Mouse (Mus musculus) liver, postnatal 0 days (tissue): ENCODE measurements around the gene Dact3. TPM values are rescaled to one million over a fixed set of nuclear protein-coding genes. Genes with fewer than 3 reads are reported as not detected.
A peak's percentile ranks its signal among the peaks of the same experiment; 100 is the strongest.

Source experiments
- ATAC-seq: fragments of 200-750 bp; cut with Nextera tagmentation; 2 replicates; pipeline ENCODE4 v1.8.0; 2017; ENCODE audit warnings: mild to moderate bottlenecking, moderate library complexity
- DNase-seq: peaks from one replicate; pipeline ENCODE4 v3.0.0-alpha.2; 2016
- H3K27ac ChIP-seq: fragments of 300-500 bp; sonication (generic); 2 replicates; pipeline ENCODE4 v1.5.1; 2014; ENCODE audit warnings: antibody characterized with exemption, moderate library complexity, mild to moderate bottlenecking, low read depth
- H3K27me3 ChIP-seq: fragments of 300-500 bp; sonication (generic); 2 replicates; pipeline ENCODE4 v1.6.1; 2014; ENCODE audit warnings: low read length, control low read depth, mixed read lengths; ENCODE audit not compliant: insufficient read depth
- H3K36me3 ChIP-seq: fragments of 300-500 bp; sonication (generic); replicated peaks from 2 replicates; pipeline ENCODE4 v1.6.1; 2014; ENCODE audit warnings: mild to moderate bottlenecking, control low read depth, low read length, moderate library complexity, mixed read lengths; ENCODE audit not compliant: insufficient read depth
- H3K4me1 ChIP-seq: fragments of 300-500 bp; sonication (generic); 2 replicates; pipeline ENCODE4 v1.6.1; 2014; ENCODE audit warnings: antibody characterized with exemption, mild to moderate bottlenecking, control low read depth; ENCODE audit not compliant: insufficient read depth
- H3K4me2 ChIP-seq: fragments of 300-500 bp; sonication (generic); 2 replicates; pipeline ENCODE4 v1.6.1; 2014; ENCODE audit warnings: low read depth, mild to moderate bottlenecking, low read length, moderate library complexity, mixed read lengths
- H3K4me3 ChIP-seq: fragments of 300-500 bp; sonication (generic); 2 replicates; pipeline ENCODE4 v1.5.1; 2014; ENCODE audit warnings: low read depth, low read length
- H3K9ac ChIP-seq: fragments of 300-500 bp; sonication (generic); replicated peaks from 2 replicates; pipeline ENCODE4 v1.6.1; 2014; ENCODE audit warnings: mild to moderate bottlenecking, moderate library complexity
- H3K9me3 ChIP-seq: fragments of 300-500 bp; sonication (generic); 2 replicates; pipeline ENCODE4 v1.6.1; 2016; ENCODE audit warnings: mild to moderate bottlenecking, control low read depth, low read length, mixed read lengths
- CTCF ChIP-seq: sonication (generic); IDR thresholded peaks from 2 replicates; pipeline ENCODE4 v1.5.1; 2016; ENCODE audit warnings: antibody characterized with exemption, low read depth
- EP300 ChIP-seq: IDR thresholded peaks from 2 replicates; pipeline ENCODE4 v1.6.1; 2016; ENCODE audit warnings: antibody characterized with exemption, low read depth, mild to moderate bottlenecking
- WGBS: fragments of 180-500 bp; shearing (Covaris S2); extraction: QIAGEN DNeasy Blood & Tissue Kit; methylation state at CpG from one replicate; pipeline ENCODE4 v1.1.7; 2014; ENCODE audit not compliant: insufficient replicate concordance; 5-methylcytosine and 5-hydroxymethylcytosine counted together
- polyA plus RNA-seq: library from polyadenylated mRNA; unstranded; fragments of >200 nt; fragmentation: Nextera tagmentation; extraction: Ambion mirVana; gene quantifications from 2 replicates; pipeline ENCODE4 v1.2.1, GENCODE M21; 2015

Gene Dact3
- polyA plus RNA-seq, 1 experiment from 2014 or later, result 0.09 TPM

GRCm38 (mm10) chr7:16869497-16869896, 5.6 kb upstream of the Dact3 start:
- no peak overlapping the region for H3K4me3 ChIP-seq
- TF ChIP-seq EP300 (no peak), CTCF (no peak)
- no peak overlapping the region for H3K9ac ChIP-seq
- DNase-seq (no peak), ATAC-seq (peak; percentile 80)
- H3K9me3 ChIP-seq, result no peaks in the 10 kb centered on the region
- H3K27ac ChIP-seq, result no peak overlapping the region
- H3K27me3 ChIP-seq, result no peaks in the 10 kb centered on the region
- H3K36me3 ChIP-seq, result peaks cover 27% of the 10 kb centered on the region
- peaks cover 7% of the 10 kb centered on the region for H3K4me1 ChIP-seq
- 68% methylated on average over 16 of the region's 16 CpGs for WGBS
- no peak overlapping the region for H3K4me2 ChIP-seq

GRCm38 (mm10) chr7:16871600-16871999, 3.5 kb upstream of the Dact3 start:
- Histone ChIP-seq H3K9me3 (no peaks in the 10 kb centered on the region), H3K4me3 (no peak overlapping the region), H3K4me1 (peaks cover 21% of the 10 kb centered on the region), H3K27me3 (peaks cover 12% of the 10 kb centered on the region), H3K9ac (no peak overlapping the region), H3K27ac (no peak overlapping the region), H3K4me2 (no peak overlapping the region), H3K36me3 (peaks cover 20% of the 10 kb centered on the region)
- WGBS, result 80% methylated on average over 10 of the region's 10 CpGs
- TF ChIP-seq EP300, result no peak
- TF ChIP-seq CTCF, result no peak
- no peak for ATAC-seq
- no peak for DNase-seq

GRCm38 (mm10) chr7:16872478-16872877, 2.6 kb upstream of the Dact3 start:
- TF ChIP-seq EP300 (no peak), CTCF (no peak)
- H3K4me2 ChIP-seq, result no peak overlapping the region
- peaks cover 20% of the 10 kb centered on the region for H3K36me3 ChIP-seq
- H3K9ac ChIP-seq, result no peak overlapping the region
- H3K27ac ChIP-seq, result no peak overlapping the region
- 83% methylated on average over 9 of the region's 9 CpGs for WGBS
- peaks cover 16% of the 10 kb centered on the region for H3K27me3 ChIP-seq
- H3K4me3 ChIP-seq, result no peak overlapping the region
- H3K9me3 ChIP-seq, result no peaks in the 10 kb centered on the region
- no peak for ATAC-seq
- no peak for DNase-seq
- H3K4me1 ChIP-seq, result peaks cover 21% of the 10 kb centered on the region

GRCm38 (mm10) chr7:16873392-16873791, 1.7 kb upstream of the Dact3 start:
- H3K4me1 ChIP-seq, result peaks cover 17% of the 10 kb centered on the region
- peaks cover 18% of the 10 kb centered on the region; the same call in 1 of the 2 replicates for H3K36me3 ChIP-seq
- H3K9ac ChIP-seq, result no peak overlapping the region
- peaks cover 16% of the 10 kb centered on the region for H3K27me3 ChIP-seq
- no peak for TF ChIP-seq EP300
- no peak for TF ChIP-seq CTCF
- H3K27ac ChIP-seq, result no peak overlapping the region
- ATAC-seq (no peak), DNase-seq (no peak)
- H3K4me2 ChIP-seq, result no peak overlapping the region
- no peak overlapping the region for H3K4me3 ChIP-seq
- 86% methylated on average over 4 of the region's 4 CpGs for WGBS
- no peaks in the 10 kb centered on the region for H3K9me3 ChIP-seq

- Histone ChIP-seq H3K27me3 (peaks cover 16% of the 10 kb centered on the region), H3K4me2 (peak overlapping the region; percentile 92), H3K9me3 (no peaks in the 10 kb centered on the region), H3K4me3 (peak overlapping the region; percentile 55; the same call in 1 of the 2 replicates), H3K36me3 (peaks cover 15% of the 10 kb centered on the region; the same call in 1 of the 2 replicates), H3K27ac (peak overlapping the region; percentile 59), H3K9ac (no peak overlapping the region), H3K4me1 (peaks cover 17% of the 10 kb centered on the region)
- ATAC-seq (no peak), DNase-seq (peak; percentile 80)
- WGBS, result 2% methylated on average over 17 of the region's 17 CpGs
- peak; percentile 92 for TF ChIP-seq CTCF
- no peak for TF ChIP-seq EP300
Measured at GRCm38 (mm10) chr7:16874190-16874589, 927 bp upstream of the Dact3 start.

- H3K27me3 ChIP-seq, result peaks cover 16% of the 10 kb centered on the region
- peaks cover 17% of the 10 kb centered on the region for H3K4me1 ChIP-seq
- peak overlapping the region; percentile 92 for H3K4me2 ChIP-seq
- ATAC-seq (peak; percentile 97), DNase-seq (peak; percentile 99)
- peak overlapping the region; percentile 59 for H3K27ac ChIP-seq
- peaks cover 9% of the 10 kb centered on the region; the same call in 1 of the 2 replicates for H3K36me3 ChIP-seq
- H3K9ac ChIP-seq, result peak overlapping the region; percentile 58; the same call in 1 of the 2 replicates
- WGBS, result under 1% methylated on average over 29 of the region's 33 CpGs
- H3K9me3 ChIP-seq, result no peaks in the 10 kb centered on the region
- peak overlapping the region; percentile 55 for H3K4me3 ChIP-seq
- TF ChIP-seq EP300, result no peak
- TF ChIP-seq CTCF, result peak; percentile 47
Measured at GRCm38 (mm10) chr7:16874756-16875309, 284 bp upstream of the Dact3 start.
